Mouse (Mus musculus) lung, postnatal 0 days (tissue): Measurements from ENCODE around the gene Pxt1. TPM values are rescaled to one million over a fixed set of nuclear protein-coding genes. Genes with fewer than 3 reads are reported as not detected.
A peak's percentile ranks its signal among the peaks of the same experiment; 100 is the strongest.

Experiments used
- ATAC-seq: fragments of 200-750 bp; cut with Nextera tagmentation; 2 replicates; pipeline ENCODE4 v1.8.0; 2017; ENCODE audit warnings: moderate library complexity
- DNase-seq: peaks from one replicate; pipeline ENCODE4 v3.0.0-alpha.2; 2016; ENCODE audit warnings: low spot score
- H3K27ac ChIP-seq: fragments of 300-500 bp; sonication (generic); 2 replicates; pipeline ENCODE4 v1.5.1; 2014; ENCODE audit warnings: antibody characterized with exemption, mild to moderate bottlenecking, low read length, mixed read lengths
- H3K27me3 ChIP-seq: fragments of 300-500 bp; sonication (generic); replicated peaks from 2 replicates; pipeline ENCODE4 v1.6.1; 2014; ENCODE audit warnings: low read length, mixed read lengths; ENCODE audit not compliant: insufficient read depth
- H3K36me3 ChIP-seq: fragments of 300-500 bp; sonication (generic); 2 replicates; pipeline ENCODE4 v1.6.1; 2014; ENCODE audit warnings: low read length, mixed read lengths; ENCODE audit not compliant: insufficient read depth
- H3K4me1 ChIP-seq: fragments of 300-500 bp; sonication (generic); 2 replicates; pipeline ENCODE4 v1.6.1; 2014; ENCODE audit warnings: antibody characterized with exemption, low read depth, low read length, mixed read lengths; ENCODE audit not compliant: insufficient read depth
- H3K4me2 ChIP-seq: fragments of 300-500 bp; sonication (generic); replicated peaks from 2 replicates; pipeline ENCODE4 v1.6.1; 2014; ENCODE audit warnings: low read depth, mild to moderate bottlenecking, low read length, moderate library complexity, mixed read lengths
- H3K4me3 ChIP-seq: fragments of 300-500 bp; sonication (generic); 2 replicates; pipeline ENCODE4 v1.5.1; 2014; ENCODE audit warnings: low read depth, low read length
- H3K9ac ChIP-seq: fragments of 300-500 bp; sonication (generic); replicated peaks from 2 replicates; pipeline ENCODE4 v1.6.1; 2014; ENCODE audit warnings: low read depth, mild to moderate bottlenecking
- H3K9me3 ChIP-seq: fragments of 300-500 bp; sonication (generic); 2 replicates; pipeline ENCODE4 v1.6.1; 2016; ENCODE audit warnings: low read length, mixed read lengths
- CTCF ChIP-seq: IDR thresholded peaks from 2 replicates; pipeline ENCODE4 v1.5.1; 2016; ENCODE audit warnings: antibody characterized with exemption, mild to moderate bottlenecking
- EP300 ChIP-seq: IDR thresholded peaks from 2 replicates; pipeline ENCODE4 v1.6.1; 2016; ENCODE audit warnings: antibody characterized with exemption, mild to moderate bottlenecking, control low read depth
- WGBS: fragments of 180-500 bp; shearing (Covaris S2); extraction: QIAGEN DNeasy Blood & Tissue Kit; methylation state at CpG from one replicate; pipeline ENCODE4 v1.1.7; 2014; 5-methylcytosine and 5-hydroxymethylcytosine counted together
- polyA plus RNA-seq: library from polyadenylated mRNA; unstranded; fragments of >200 nt; fragmentation: Nextera tagmentation; extraction: Ambion mirVana; gene quantifications from 2 replicates; pipeline ENCODE4 v1.2.1, GENCODE M21; 2015

Gene Pxt1
- polyA plus RNA-seq, 1 experiment from 2014 or later = 0.12 TPM

- Histone ChIP-seq H3K4me2 (no peak overlapping the region), H3K27ac (no peak overlapping the region), H3K9me3 (no peaks in the 10 kb centered on the region), H3K36me3 (peaks cover 52% of the 10 kb centered on the region), H3K9ac (no peak overlapping the region), H3K4me3 (no peak overlapping the region), H3K27me3 (no peaks in the 10 kb centered on the region), H3K4me1 (no peaks in the 10 kb centered on the region)
- DNase-seq = peak; percentile 19
- ATAC-seq = no peak
- no peak for TF ChIP-seq EP300
- TF ChIP-seq CTCF = no peak
- 64% methylated on average over 11 of the region's 11 CpGs for WGBS
These were observed 23.5 kb upstream of the Pxt1 start for GRCm38 (mm10) chr17:28967021-28967610.

GRCm38 (mm10) chr17:28961596-28961995 lies 18.0 kb upstream of the Pxt1 start:
- ATAC-seq (no peak), DNase-seq (no peak)
- no peak overlapping the region for H3K27ac ChIP-seq
- no peaks in the 10 kb centered on the region for H3K4me1 ChIP-seq
- H3K9ac ChIP-seq = no peak overlapping the region
- 82% methylated on average over 10 of the region's 10 CpGs for WGBS
- peaks cover 35% of the 10 kb centered on the region for H3K36me3 ChIP-seq
- no peaks in the 10 kb centered on the region for H3K9me3 ChIP-seq
- no peak overlapping the region for H3K4me2 ChIP-seq
- TF ChIP-seq EP300 (no peak), CTCF (no peak)
- H3K27me3 ChIP-seq = no peaks in the 10 kb centered on the region
- no peak overlapping the region for H3K4me3 ChIP-seq

GRCm38 (mm10) chr17:28960597-28960996 lies 17.0 kb upstream of the Pxt1 start:
- ATAC-seq (no peak), DNase-seq (no peak)
- H3K4me1 ChIP-seq = no peaks in the 10 kb centered on the region
- no peak overlapping the region for H3K4me2 ChIP-seq
- H3K9me3 ChIP-seq = no peaks in the 10 kb centered on the region
- H3K9ac ChIP-seq = no peak overlapping the region
- WGBS = 48% methylated on average over 10 of the region's 10 CpGs
- H3K27ac ChIP-seq = no peak overlapping the region
- H3K27me3 ChIP-seq = no peaks in the 10 kb centered on the region
- H3K4me3 ChIP-seq = no peak overlapping the region
- peaks cover 33% of the 10 kb centered on the region for H3K36me3 ChIP-seq
- TF ChIP-seq CTCF = peak; percentile 34; the same call in 1 of the 2 replicates
- no peak for TF ChIP-seq EP300

- H3K4me3 ChIP-seq = no peak overlapping the region
- no peak for ATAC-seq
- WGBS = 95% methylated on average over 9 of the region's 9 CpGs
These were observed 10.8 kb upstream of the Pxt1 start for GRCm38 (mm10) chr17:28954416-28954815.

GRCm38 (mm10) chr17:28953251-28953650 lies 9.6 kb upstream of the Pxt1 start:
- H3K4me2 ChIP-seq = peak overlapping the region; percentile 75
- WGBS = 2% methylated on average over 9 of the region's 9 CpGs
- no peaks in the 10 kb centered on the region for H3K27me3 ChIP-seq
- peak; percentile 39 for DNase-seq
- no peak for TF ChIP-seq CTCF
- no peak for TF ChIP-seq EP300
- no peaks in the 10 kb centered on the region for H3K9me3 ChIP-seq
- H3K4me1 ChIP-seq = peaks cover 12% of the 10 kb centered on the region
- peak overlapping the region; percentile 70 for H3K4me3 ChIP-seq
- H3K9ac ChIP-seq = peak overlapping the region; percentile 77
- ATAC-seq = no peak
- 0 out of 2 replicates have a peak, but pooled peaks cover 2% of the 10 kb centered on the region for H3K36me3 ChIP-seq
- H3K27ac ChIP-seq = peak overlapping the region; percentile 97

More at GRCm38 (mm10) chr17:28954416-28954815, 10.8 kb upstream of the Pxt1 start:
- TF ChIP-seq EP300 (no peak), CTCF (no peak)
- Histone ChIP-seq H3K36me3 (0 out of 2 replicates have a peak, but pooled peaks cover 3% of the 10 kb centered on the region), H3K4me1 (peaks cover 12% of the 10 kb centered on the region), H3K27me3 (no peaks in the 10 kb centered on the region), H3K9ac (no peak overlapping the region), H3K27ac (no peak overlapping the region), H3K9me3 (no peaks in the 10 kb centered on the region), H3K4me2 (peak overlapping the region; percentile 75; the same call in 1 of the 2 replicates)
- no peak for DNase-seq

- DNase-seq (peak; percentile 95), ATAC-seq (peak; percentile 92)
- H3K9ac ChIP-seq = peak within 1 kb of the TSS; percentile 77
- no peaks in the 10 kb centered on the region for H3K9me3 ChIP-seq
- TF ChIP-seq EP300 (no peak), CTCF (no peak; the same call in 1 of the 2 replicates)
- WGBS = 1% methylated on average over 53 of the region's 80 CpGs
- H3K36me3 ChIP-seq = no peaks in the 10 kb centered on the region
- H3K4me2 ChIP-seq = peak within 1 kb of the TSS; percentile 75
- peak within 1 kb of the TSS; percentile 70 for H3K4me3 ChIP-seq
- peaks cover 12% of the 10 kb centered on the region for H3K4me1 ChIP-seq
- H3K27me3 ChIP-seq = no peaks in the 10 kb centered on the region
- peak within 1 kb of the TSS; percentile 97 for H3K27ac ChIP-seq
These were observed 8.5 kb upstream of the Pxt1 start, which contains the start of gene Kctd20 for GRCm38 (mm10) chr17:28951831-28952799. Gene Kctd20, plus strand, starts transcription at chr17:28951950.
